Mouse (Mus musculus): ENCODE measurements around the gene Sap30.

DNA sequence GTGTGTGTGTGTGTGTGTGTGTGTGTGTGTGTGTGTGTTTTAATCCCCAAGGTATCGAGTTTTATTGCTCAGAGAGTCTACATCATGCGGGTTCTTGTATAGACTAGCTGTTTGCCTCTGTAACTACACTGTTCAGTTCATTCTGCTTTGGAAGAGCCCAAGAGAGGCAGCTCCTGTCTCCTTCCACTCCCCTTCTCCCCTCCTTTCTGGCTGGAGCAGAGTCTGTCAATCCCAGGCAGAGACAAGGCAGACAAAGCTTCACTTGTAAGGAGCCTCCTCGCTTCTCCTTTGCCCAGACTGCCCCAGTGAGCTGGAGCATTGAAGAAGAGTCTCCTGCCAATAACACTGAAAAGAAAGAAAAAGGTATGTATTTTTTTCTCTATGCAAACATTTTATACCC lies 31.9 kb downstream of the Sap30 start, which contains the start of gene Scrg1:
- TF ChIP-seq CTCF (IDR thresholded peaks at IDR 0.05; ENCODE audit: low read depth, low read length), result no peak
- TF ChIP-seq POLR2A (IDR thresholded peaks at IDR 0.05; ENCODE audit: borderline replicate concordance, low read depth, low read length), result no peak

Data from bone marrow macrophage, adult 2 months (primary cell).